Mouse (Mus musculus): ENCODE data around the gene Atf3.

DNA sequence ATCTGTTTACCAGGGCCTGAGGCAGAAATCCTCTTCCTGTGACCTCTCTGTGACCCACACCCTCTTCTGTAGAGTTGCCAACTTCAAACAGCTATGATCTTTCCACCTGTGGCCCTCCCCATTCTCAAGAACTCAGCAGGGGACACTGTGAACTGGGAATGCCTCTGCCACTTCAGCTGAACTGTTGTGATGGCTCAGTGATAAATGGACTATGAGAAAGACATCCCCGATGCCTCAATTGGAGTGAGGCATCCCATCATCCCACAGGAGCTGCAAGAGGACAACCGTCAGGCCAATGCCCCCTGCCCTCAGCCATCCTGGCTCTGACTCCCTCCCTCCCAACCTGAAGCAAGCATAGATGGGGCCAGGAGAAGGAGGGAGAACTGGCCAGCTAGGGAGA lies 40.1 kb upstream of the Atf3 start:
- no peak for TF ChIP-seq POLR2A (IDR thresholded peaks at IDR 0.05; ENCODE audit: borderline replicate concordance, low read depth, low read length)
- no peak for TF ChIP-seq CTCF (IDR thresholded peaks at IDR 0.05; ENCODE audit: low read depth, low read length)
